Comparison of ENCODE assay signal across 10 mouse cellular contexts in the genomic region with DNA sequence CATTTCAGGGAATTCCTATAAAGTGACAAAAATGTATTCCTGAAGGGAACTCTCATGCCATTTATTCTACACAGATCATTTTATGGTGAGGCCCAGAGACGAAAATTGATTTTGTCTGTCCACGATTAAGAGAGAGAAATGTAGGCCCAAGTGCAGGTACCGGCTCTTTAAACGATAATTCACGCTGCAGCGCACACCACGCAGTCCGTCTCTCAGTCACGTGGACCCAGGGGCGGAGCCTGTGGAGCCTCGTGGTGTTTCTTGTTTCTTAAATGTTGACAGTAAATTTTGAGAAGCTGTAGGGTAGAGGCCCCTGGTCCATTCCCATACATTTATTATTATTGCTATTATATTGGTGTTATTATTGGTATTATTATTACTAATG.
A peak's percentile ranks its signal among the peaks of the same experiment; 100 is the strongest.
DNase-seq lines count a peak whose midpoint lies in the region; ATAC-seq and TF ChIP-seq lines count a peak whose summit lies in the region.
"Had no signal": no experiment of that assay in that cellular context is flagged by ENCODE, and none has a peak within 500 bp of the region (broad histone marks: within the 10 kb centered on the region; RNA-seq: fewer than 3 reads in every experiment).

No protein-coding gene starts in this region.

- in situ Hi-C loops in ES-E14 (cut with MboI; ENCODE audit: low sequenced_read_pairs in 2 of 2, unreplicated experiment in 2 of 2) = no loop called here

- no peak for ATAC-seq in heart, embryonic 15.5 days (replicated peaks; ENCODE audit: insufficient number of reproducible peaks, insufficient read depth, low FRiP score, low read depth)
- ATAC-seq in liver, embryonic 11.5 days (replicated peaks; ENCODE audit: low FRiP score) = peak; percentile 71

- WGBS in heart, embryonic 15.5 days = 79% methylated on average over 11 of the region's 11 CpGs
- 59% methylated on average over 11 of the region's 11 CpGs for WGBS in liver, embryonic 11.5 days

- peak overlapping the region; percentile 5; the same call in 1 of the 2 replicates for H3K4me2 ChIP-seq in heart, embryonic 15.5 days
- H3K4me2 ChIP-seq in liver, embryonic 11.5 days = peak overlapping the region; percentile 74

- no peaks in the 10 kb centered on the region for H3K9me3 ChIP-seq in heart, embryonic 15.5 days (replicated peaks)
- H3K9me3 ChIP-seq in ES-E14 (ENCODE audit: control insufficient read depth, insufficient read depth, low read depth, low read length) = no peaks in the 10 kb centered on the region
- no peaks in the 10 kb centered on the region for H3K9me3 ChIP-seq in liver, embryonic 11.5 days (ENCODE audit: control insufficient read depth, low read length)

- H3K36me3 ChIP-seq in heart, embryonic 15.5 days = no peaks in the 10 kb centered on the region
- H3K36me3 ChIP-seq in ES-E14 (ENCODE audit: control insufficient read depth, insufficient read depth, low read length, poor library complexity, severe bottlenecking) = no peaks in the 10 kb centered on the region
- H3K36me3 ChIP-seq in liver, embryonic 11.5 days (ENCODE audit: control insufficient read depth, insufficient read depth, low read length) = no peaks in the 10 kb centered on the region

- peaks cover 24% of the 10 kb centered on the region for H3K4me1 ChIP-seq in heart, embryonic 15.5 days (replicated peaks)
- peaks cover 30 to 33% of the 10 kb centered on the region in 2 experiments for H3K4me1 ChIP-seq in ES-E14 (ENCODE audit: control insufficient read depth in 2 of 2, insufficient read depth in 2 of 2, low read length in 2 of 2, poor library complexity in 1 of 2)
- H3K4me1 ChIP-seq in liver, embryonic 11.5 days (replicated peaks; ENCODE audit: control insufficient read depth, insufficient read depth, low read length) = peaks cover 50% of the 10 kb centered on the region

- H3K27ac ChIP-seq in heart, embryonic 15.5 days = no peak overlapping the region
- H3K27ac ChIP-seq in ES-E14 (ENCODE audit: insufficient read depth, low read depth, low read length, poor library complexity, severe bottlenecking) = no peak overlapping the region
- H3K27ac ChIP-seq in liver, embryonic 11.5 days (ENCODE audit: low read depth, low read length) = peak overlapping the region; percentile 90

- H3K4me3 ChIP-seq in heart, embryonic 15.5 days = no peak overlapping the region
- H3K4me3 ChIP-seq in ES-E14 (ENCODE audit: insufficient read depth in 1 of 2, low read depth in 1 of 2, low read length in 2 of 2, poor library complexity in 1 of 2, severe bottlenecking in 1 of 2) = peak overlapping the region; percentile 30 to 39
- 0 out of 2 replicates have a peak overlapping the region, but pooled peaks have one; percentile 21 for H3K4me3 ChIP-seq in liver, embryonic 11.5 days (ENCODE audit: low read depth, low read length)

- no peak for DNase-seq in heart, adult 18-20 months
- no peak for DNase-seq in ES-E14 (ENCODE audit: low read depth, low spot score)
- peak; percentile 78 for DNase-seq in c-Kit-positive CD71-positive TER-119-negative erythroid progenitor cells, embryonic 14.5 days (ENCODE audit: low read depth)
- DNase-seq in liver, embryonic 11.5 days (ENCODE audit: low spot score) = no peak
- DNase-seq in spleen, adult 18-20 months = no peak
- no peak for DNase-seq in natural killer cell, adult 2 months (ENCODE audit: low spot score in 2 of 2)
- DNase-seq in adrenal gland, postnatal 4 days (ENCODE audit: low spot score in 2 of 2) = no peak
- DNase-seq: right cerebral cortex, postnatal 4 days; thymus, adult 18-20 months had no signal

- no peak overlapping the region for H3K9ac ChIP-seq in heart, embryonic 15.5 days
- peak overlapping the region; percentile 58; the same call in 1 of the 2 replicates for H3K9ac ChIP-seq in ES-E14 (ENCODE audit: insufficient read depth, low read depth, low read length, poor library complexity, severe bottlenecking)
- H3K9ac ChIP-seq in liver, embryonic 11.5 days (ENCODE audit: low read depth, low read length) = peak overlapping the region; percentile 25; the same call in 1 of the 2 replicates

- H3K27me3 ChIP-seq in heart, embryonic 15.5 days = no peaks in the 10 kb centered on the region
- no peaks in the 10 kb centered on the region for H3K27me3 ChIP-seq in liver, embryonic 11.5 days (replicated peaks; ENCODE audit: control insufficient read depth, insufficient read depth, low read length)

TF ChIP-seq in ES-E14, 5 proteins besides CTCF, POLR2A, EP300 and RAD21:
- TF ChIP-seq MAFK (IDR thresholded peaks at IDR 0.05; ENCODE audit: insufficient read depth, low read depth, low read length) (no peak), CHD2 (IDR thresholded peaks at IDR 0.05; ENCODE audit: low read depth, low read length) (no peak), HCFC1 (IDR thresholded peaks at IDR 0.05; ENCODE audit: borderline replicate concordance, insufficient read depth, low read length) (no peak), ZNF384 (IDR thresholded peaks at IDR 0.05; ENCODE audit: low read depth, low read length) (no peak), ZC3H11A (IDR thresholded peaks at IDR 0.05; ENCODE audit: borderline replicate concordance, low read depth, low read length) (no peak)
